Mouse (Mus musculus): ENCODE results near the gene Vat1.
"Not testable (repeated sequence)": the region's sequence is repeated elsewhere in the genome, so short reads cannot be mapped to it uniquely, and the experiment has no call there.

The Vat1 gene

GRCm38 (mm10) chr11:101466552-101466950, 521 bp upstream of the Vat1 start:
- DNase-seq (ENCODE audit: low read depth) = not testable (repeated sequence)

GRCm38 (mm10) chr11:101465101-101465868, 745 bp downstream of the Vat1 start:
- DNase-seq (ENCODE audit: low read depth) = peak; percentile 73

- peak; percentile 50 for DNase-seq (ENCODE audit: low read depth)
Observed at GRCm38 (mm10) chr11:101464211-101465100, 1.6 kb downstream of the Vat1 start, which contains the start of gene Rnd2. Gene Rnd2 (plus strand): TSS chr11:101464999.

GRCm38 (mm10) chr11:101462583-101463440, 3.2 kb downstream of the Vat1 start:
- DNase-seq (ENCODE audit: low read depth) = no peak

GRCm38 (mm10) chr11:101462141-101462540, 3.9 kb downstream of the Vat1 start:
- no peak for DNase-seq (ENCODE audit: low read depth)

GRCm38 (mm10) chr11:101460321-101460720, 5.7 kb downstream of the Vat1 start:
- DNase-seq (ENCODE audit: low read depth) = no peak

- DNase-seq (ENCODE audit: low read depth) = no peak
Observed at GRCm38 (mm10) chr11:101459716-101460115, 6.3 kb downstream of the Vat1 start.

GRCm38 (mm10) chr11:101458217-101458616, 7.8 kb downstream of the Vat1 start:
- no peak for DNase-seq (ENCODE audit: low read depth)

- no peak for DNase-seq (ENCODE audit: low read depth)
Observed at GRCm38 (mm10) chr11:101457631-101458030, 8.4 kb downstream of the Vat1 start.

GRCm38 (mm10) chr11:101455627-101456026, 10.4 kb downstream of the Vat1 start:
- DNase-seq (ENCODE audit: low read depth) = no peak

- no peak for DNase-seq (ENCODE audit: low read depth)
Observed at GRCm38 (mm10) chr11:101454702-101455101, 11.3 kb downstream of the Vat1 start.

GRCm38 (mm10) chr11:101452093-101452774, 13.8 kb downstream of the Vat1 start:
- no peak for DNase-seq (ENCODE audit: low read depth)

GRCm38 (mm10) chr11:101451536-101451935, 14.5 kb downstream of the Vat1 start:
- no peak for DNase-seq (ENCODE audit: low read depth)

GRCm38 (mm10) chr11:101450394-101450793, 15.6 kb downstream of the Vat1 start:
- DNase-seq (ENCODE audit: low read depth) = peak; percentile 65

GRCm38 (mm10) chr11:101449596-101449995, 16.4 kb downstream of the Vat1 start:
- DNase-seq (ENCODE audit: low read depth) = not testable (repeated sequence)

GRCm38 (mm10) chr11:101448899-101449298, 17.1 kb downstream of the Vat1 start:
- peak; percentile 50 for DNase-seq (ENCODE audit: low read depth)

GRCm38 (mm10) chr11:101448274-101448746, 17.7 kb downstream of the Vat1 start, which contains the start of gene Ifi35:
Gene Ifi35 (plus strand): TSS chr11:101448407.
- DNase-seq (ENCODE audit: low read depth) = peak; percentile 95

- no peak for DNase-seq (ENCODE audit: low read depth)
Observed at GRCm38 (mm10) chr11:101447786-101448185, 18.2 kb downstream of the Vat1 start.

- not testable (repeated sequence) for DNase-seq (ENCODE audit: low read depth)
Observed at GRCm38 (mm10) chr11:101446860-101447259, 19.2 kb downstream of the Vat1 start.

GRCm38 (mm10) chr11:101446319-101446718, 19.7 kb downstream of the Vat1 start:
- peak; percentile 58 for DNase-seq (ENCODE audit: low read depth)

- DNase-seq (ENCODE audit: low read depth) = peak; percentile 72
Observed at GRCm38 (mm10) chr11:101442760-101443159, 23.3 kb downstream of the Vat1 start.

All from induced T-regulatory cell, adult 2 months (primary cell).